Comparison of ENCODE assay signal across 10 mouse cellular contexts in the genomic region with DNA sequence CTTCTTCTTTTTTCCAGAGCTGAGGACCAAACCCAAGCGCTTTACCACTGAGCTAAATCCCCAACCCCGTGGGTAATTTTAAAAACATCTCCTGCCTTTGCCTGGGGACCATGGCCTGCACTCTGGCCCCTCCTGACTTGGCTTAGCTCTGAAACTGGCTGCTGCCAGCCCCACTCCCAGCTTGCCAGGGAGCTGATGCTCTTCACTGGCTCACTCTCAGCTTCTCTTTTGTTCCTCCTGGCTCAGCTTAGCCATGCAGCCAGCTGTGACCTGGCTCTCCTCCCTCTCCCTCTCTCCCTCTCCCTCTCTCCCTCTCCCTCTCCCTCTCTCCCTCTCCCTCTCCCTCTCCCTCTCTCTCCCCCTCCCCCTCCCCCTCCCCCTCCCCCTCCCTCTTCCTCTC. TPM values are rescaled to one million over a fixed set of nuclear protein-coding genes. Genes with fewer than 3 reads are reported as not detected.
DNase-seq lines count a peak whose midpoint lies in the region; ATAC-seq lines count a peak whose summit lies in the region.
"Had no signal": no experiment of that assay in that cellular context is flagged by ENCODE, and none has a peak within 500 bp of the region (broad histone marks: within the 10 kb centered on the region; RNA-seq: fewer than 3 reads in every experiment).

No protein-coding gene starts in this region.

- DNase-seq in heart, adult 11 months: peak; percentile 96
- peak; percentile 36 for DNase-seq in brain, embryonic 18.5 days (ENCODE audit: low read depth, low spot score)
- peak; percentile 60 for DNase-seq in heart, postnatal 4 days
- DNase-seq in left cerebral cortex, postnatal 14 days (ENCODE audit: low spot score in 2 of 2): peak; percentile 47 to 60
- no peak for DNase-seq in liver, embryonic 11.5 days (ENCODE audit: low spot score)
- DNase-seq in MN1 (ENCODE audit: low spot score): no peak
- no peak for DNase-seq in spleen, adult 12 weeks (ENCODE audit: low spot score)

- intact Hi-C loops in left cerebral cortex, postnatal 14 days (cut with DNase I): no loop called here

- H3K4me1 ChIP-seq in heart, embryonic 11.5 days (ENCODE audit: control insufficient read depth, insufficient read depth, low read length): no peaks in the 10 kb centered on the region
- H3K4me1 ChIP-seq in liver, embryonic 11.5 days (replicated peaks; ENCODE audit: control insufficient read depth, insufficient read depth, low read length): no peaks in the 10 kb centered on the region
- H3K4me1 ChIP-seq: heart, embryonic 15.5 days; liver, embryonic 15.5 days had no signal

- WGBS in heart, embryonic 11.5 days (ENCODE audit: insufficient replicate concordance): 50% methylated on average over 1 of the region's 2 CpGs
- 38% methylated on average over 1 of the region's 2 CpGs for WGBS in liver, embryonic 11.5 days

- H3K9me3 ChIP-seq in heart, embryonic 11.5 days (replicated peaks; ENCODE audit: control insufficient read depth, low read length): no peaks in the 10 kb centered on the region
- no peaks in the 10 kb centered on the region for H3K9me3 ChIP-seq in liver, embryonic 11.5 days (ENCODE audit: control insufficient read depth, low read length)
- H3K9me3 ChIP-seq: heart, embryonic 15.5 days; liver, embryonic 15.5 days had no signal

- no peak overlapping the region for H3K9ac ChIP-seq in heart, embryonic 11.5 days (ENCODE audit: low read depth, low read length)
- no peak overlapping the region for H3K9ac ChIP-seq in liver, embryonic 11.5 days (ENCODE audit: low read depth, low read length)
- H3K9ac ChIP-seq: heart, embryonic 15.5 days; liver, embryonic 15.5 days had no signal

- H3K36me3 ChIP-seq in heart, embryonic 11.5 days (ENCODE audit: control insufficient read depth, insufficient read depth, low read length): no peaks in the 10 kb centered on the region
- H3K36me3 ChIP-seq in liver, embryonic 11.5 days (ENCODE audit: control insufficient read depth, insufficient read depth, low read length): no peaks in the 10 kb centered on the region
- H3K36me3 ChIP-seq: heart, embryonic 15.5 days; liver, embryonic 15.5 days had no signal

- no peak overlapping the region for H3K4me2 ChIP-seq in heart, embryonic 11.5 days
- H3K4me2 ChIP-seq in liver, embryonic 11.5 days: no peak overlapping the region
- H3K4me2 ChIP-seq: heart, embryonic 15.5 days; liver, embryonic 15.5 days had no signal

- no peak for ATAC-seq in heart, embryonic 11.5 days (replicated peaks; ENCODE audit: insufficient number of reproducible peaks, low FRiP score, low TSS enrichment)
- ATAC-seq in liver, embryonic 11.5 days (replicated peaks; ENCODE audit: low FRiP score): no peak

- no peak overlapping the region for H3K4me3 ChIP-seq in heart, embryonic 11.5 days (ENCODE audit: low read depth, low read length)
- no peak overlapping the region for H3K4me3 ChIP-seq in liver, embryonic 11.5 days (ENCODE audit: low read depth, low read length)
- H3K4me3 ChIP-seq: heart, embryonic 15.5 days; liver, embryonic 15.5 days had no signal

- H3K27me3 ChIP-seq in heart, embryonic 11.5 days (ENCODE audit: control insufficient read depth, insufficient read depth, low read length): no peaks in the 10 kb centered on the region; the same call in 1 of the 2 replicates
- H3K27me3 ChIP-seq in liver, embryonic 11.5 days (replicated peaks; ENCODE audit: control insufficient read depth, insufficient read depth, low read length): no peaks in the 10 kb centered on the region
- H3K27me3 ChIP-seq: heart, embryonic 15.5 days; liver, embryonic 15.5 days had no signal

- no peak overlapping the region for H3K27ac ChIP-seq in heart, embryonic 11.5 days (ENCODE audit: low read depth, low read length)
- no peak overlapping the region for H3K27ac ChIP-seq in liver, embryonic 11.5 days (ENCODE audit: low read depth, low read length)
- H3K27ac ChIP-seq: heart, embryonic 15.5 days; liver, embryonic 15.5 days had no signal

RNA-seq across cellular contexts. Expression of a gene that starts 18.7 kb away (rescaled TPM):
- 4.7 and 6.0 TPM in 2 replicates for polyA plus RNA-seq in heart, embryonic 11.5 days (2014; fragmentation: Nextera tagmentation; extraction: Ambion mirVana)
- 10 to 100 TPM; 36.1 to 41.4 TPM for total RNA-seq in heart, postnatal 4 days (2021)
- total RNA-seq in left cerebral cortex, postnatal 14 days (2021): 10 to 100 TPM; 10.9 to 13.0 TPM
- 3.4 and 3.6 TPM in 2 replicates for polyA plus RNA-seq in liver, embryonic 11.5 days (2014; fragmentation: Nextera tagmentation; extraction: Ambion mirVana)

RNA-seq across cellular contexts. Expression of a gene that starts 30.6 kb away (rescaled TPM):
- polyA plus RNA-seq in heart, embryonic 11.5 days (2014; fragmentation: Nextera tagmentation; extraction: Ambion mirVana): 0.46 and 0.68 TPM in 2 replicates
- 1 to 10 TPM; 2.3 TPM for total RNA-seq in heart, postnatal 4 days (2021)
- under 1 TPM; 0.59 to 0.72 TPM for total RNA-seq in left cerebral cortex, postnatal 14 days (2021)
- 6.2 and 6.5 TPM in 2 replicates for polyA plus RNA-seq in liver, embryonic 11.5 days (2014; fragmentation: Nextera tagmentation; extraction: Ambion mirVana)

RNA-seq across cellular contexts. Expression of a gene that starts 49.2 kb away (rescaled TPM):
- polyA plus RNA-seq in heart, embryonic 11.5 days (2014; fragmentation: Nextera tagmentation; extraction: Ambion mirVana): 4.4 and 4.9 TPM in 2 replicates
- total RNA-seq in heart, postnatal 4 days (2021): 1 to 10 TPM; 5.8 to 5.9 TPM
- 1 to 10 TPM; 5.4 to 7.8 TPM for total RNA-seq in left cerebral cortex, postnatal 14 days (2021)
- polyA plus RNA-seq in liver, embryonic 11.5 days (2014; fragmentation: Nextera tagmentation; extraction: Ambion mirVana): 4.9 and 5.8 TPM in 2 replicates

RNA-seq across cellular contexts. Expression of a gene that starts 52.8 kb away (rescaled TPM):
- polyA plus RNA-seq in heart, embryonic 11.5 days (2014; fragmentation: Nextera tagmentation; extraction: Ambion mirVana): 80.8 and 87.8 TPM in 2 replicates
- 10 to 100 TPM; 44.2 to 45.7 TPM for total RNA-seq in heart, postnatal 4 days (2021)
- 10 to 100 TPM; 45.9 to 50.3 TPM for total RNA-seq in left cerebral cortex, postnatal 14 days (2021)
- polyA plus RNA-seq in liver, embryonic 11.5 days (2014; fragmentation: Nextera tagmentation; extraction: Ambion mirVana): 178 and 203 TPM in 2 replicates

Comparison
In these comparisons a context has a peak if more than half of its experiments do, and no peak if none do; other contexts are left out.
1. DNase-seq: peak in heart, adult 11 months (single experiment), brain, embryonic 18.5 days (single experiment), heart, postnatal 4 days (single experiment) and left cerebral cortex, postnatal 14 days (2 of 2); none in liver, embryonic 11.5 days (single experiment), MN1 (single experiment) and spleen, adult 12 weeks (single experiment).